Mouse (Mus musculus) v-Abl transformed pro-B cells (cell line): ENCODE measurements around the gene Ndufaf3.

Experiments
- in situ Hi-C, 2 experiments: fragments of 400-800 bp; cut with MboI; formaldehyde crosslinking; loops; one replicate each; pipeline ENCODE4 v1.15.1; 2025; ENCODE audit not compliant: unreplicated experiment in 2 of 2

Ndufaf3 gene

DNA sequence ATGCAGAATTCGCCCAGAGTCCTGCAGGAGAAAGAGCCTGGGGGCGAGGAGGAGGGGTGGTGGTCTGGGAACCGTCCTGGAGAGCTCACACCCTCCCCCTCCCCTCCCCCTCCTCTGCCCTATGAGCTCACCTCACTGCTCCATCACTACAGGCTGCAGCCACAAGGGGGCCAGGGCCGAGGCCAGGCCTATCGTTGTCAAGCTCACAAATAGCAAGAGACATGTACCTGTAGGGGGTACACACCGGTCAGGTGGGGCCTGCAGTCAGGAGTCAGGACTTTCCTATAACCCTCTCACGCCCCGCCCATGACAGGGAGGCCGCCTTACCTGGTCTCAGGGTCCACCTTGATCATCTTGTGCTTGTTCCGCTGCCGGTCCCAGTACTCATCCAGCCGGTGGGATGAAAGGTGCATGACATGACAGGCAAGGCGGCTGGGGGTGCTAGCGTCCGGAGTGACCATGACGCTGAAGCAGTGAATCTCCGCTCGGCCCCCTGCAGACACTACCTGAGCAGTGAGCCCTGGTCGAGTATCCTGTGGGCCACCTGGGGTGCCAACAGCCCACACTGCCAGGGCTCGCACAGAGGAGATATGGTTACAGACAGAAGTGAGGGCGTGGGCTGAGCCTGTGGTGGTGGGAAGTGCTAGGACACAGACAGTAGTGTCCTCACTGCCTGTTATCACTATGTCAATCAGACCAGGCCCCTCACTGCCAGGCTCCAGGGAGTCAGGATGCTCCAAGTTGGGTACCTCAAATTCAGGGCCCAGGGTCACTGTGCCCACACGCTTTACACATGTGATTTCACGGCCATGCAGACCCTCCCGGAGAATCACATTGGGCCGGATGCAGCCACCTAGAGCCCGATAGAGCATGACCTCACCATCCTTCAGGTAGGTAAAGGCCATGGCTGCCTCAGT is 6.8 kb upstream of the Ndufaf3 start:
- in situ Hi-C loops, result no loop called here

DNA sequence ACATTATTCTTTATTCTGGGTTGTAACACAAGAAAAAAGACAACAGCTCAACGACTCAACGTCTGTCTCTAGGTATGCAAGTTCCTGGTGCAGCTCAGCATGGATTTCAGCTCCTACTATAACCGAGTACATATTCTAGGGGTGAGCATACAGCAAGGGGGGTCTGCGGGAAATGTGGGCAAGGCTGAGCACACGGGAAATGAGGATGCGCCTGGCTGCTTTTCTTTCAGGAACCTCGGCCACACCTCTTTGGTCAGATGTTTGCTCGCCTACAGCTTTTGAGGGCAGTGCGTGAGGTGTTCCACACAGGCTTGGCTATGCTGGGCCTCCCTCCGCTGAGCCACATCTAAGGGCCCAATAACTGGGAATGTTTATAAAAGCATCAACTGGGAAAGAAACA is 5.1 kb upstream of the Ndufaf3 start:
- in situ Hi-C loops, result no loop called here

DNA sequence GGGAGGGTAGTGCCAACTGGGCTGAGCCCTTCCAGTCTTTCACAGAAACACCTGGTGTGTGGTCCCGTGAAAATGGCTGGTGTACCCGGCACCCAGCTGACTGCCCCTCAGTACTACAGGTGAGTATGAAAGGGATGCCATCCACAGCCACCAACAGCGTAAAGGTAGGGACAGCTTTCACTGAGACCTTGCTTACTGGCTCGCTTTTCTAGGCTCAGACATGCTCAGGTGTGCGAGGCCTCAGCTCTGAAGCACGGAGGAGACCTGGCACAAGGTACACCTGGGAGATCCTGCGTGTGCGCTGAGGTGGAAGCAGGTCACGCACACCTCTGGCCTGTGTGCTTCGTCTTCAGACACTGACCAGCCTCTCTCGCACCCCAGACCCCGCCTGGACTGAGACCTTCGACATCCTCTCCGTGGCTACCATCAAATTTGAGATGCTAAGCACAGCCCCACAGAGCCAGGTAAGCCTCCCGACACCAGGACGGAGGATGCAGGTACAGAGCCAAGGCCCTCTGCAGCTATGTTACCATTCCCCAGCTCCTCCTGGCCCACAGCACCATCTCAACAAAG is 4.3 kb upstream of the Ndufaf3 start:
- in situ Hi-C loops, result no loop called here

DNA sequence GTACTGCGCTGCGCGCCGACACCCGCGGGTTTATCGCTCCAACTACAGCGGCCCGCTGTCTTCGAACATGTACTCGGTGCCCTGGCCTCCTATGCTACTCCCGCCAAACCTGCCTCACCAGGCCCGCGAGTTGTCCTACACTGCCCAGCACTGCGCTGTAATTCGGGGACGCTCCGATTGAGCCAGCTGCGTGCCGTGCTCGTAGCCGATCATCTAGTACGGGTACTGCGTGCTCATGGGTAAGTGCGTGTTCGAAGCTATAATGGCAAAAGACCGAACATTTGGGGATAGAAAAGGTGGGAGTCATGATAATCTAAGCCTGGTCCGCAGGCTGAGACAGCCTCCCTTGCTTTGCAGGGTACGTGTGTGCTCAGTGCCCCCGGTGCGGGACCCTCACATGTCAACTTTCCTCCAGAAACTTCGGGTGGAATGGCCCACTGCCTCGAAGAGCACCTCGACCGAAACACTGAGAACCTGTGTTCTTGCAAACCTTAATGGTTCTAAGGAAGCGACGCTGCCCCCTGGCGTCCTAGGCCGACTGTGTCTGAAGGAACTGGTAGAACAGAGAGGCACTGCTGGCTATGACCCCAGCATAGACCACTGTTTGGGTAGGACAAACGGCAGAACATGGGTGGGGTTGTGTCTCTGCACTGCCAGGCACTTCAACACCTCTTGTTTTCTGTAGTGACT is 3.1 kb upstream of the Ndufaf3 start:
- in situ Hi-C loops, result no loop called here

DNA sequence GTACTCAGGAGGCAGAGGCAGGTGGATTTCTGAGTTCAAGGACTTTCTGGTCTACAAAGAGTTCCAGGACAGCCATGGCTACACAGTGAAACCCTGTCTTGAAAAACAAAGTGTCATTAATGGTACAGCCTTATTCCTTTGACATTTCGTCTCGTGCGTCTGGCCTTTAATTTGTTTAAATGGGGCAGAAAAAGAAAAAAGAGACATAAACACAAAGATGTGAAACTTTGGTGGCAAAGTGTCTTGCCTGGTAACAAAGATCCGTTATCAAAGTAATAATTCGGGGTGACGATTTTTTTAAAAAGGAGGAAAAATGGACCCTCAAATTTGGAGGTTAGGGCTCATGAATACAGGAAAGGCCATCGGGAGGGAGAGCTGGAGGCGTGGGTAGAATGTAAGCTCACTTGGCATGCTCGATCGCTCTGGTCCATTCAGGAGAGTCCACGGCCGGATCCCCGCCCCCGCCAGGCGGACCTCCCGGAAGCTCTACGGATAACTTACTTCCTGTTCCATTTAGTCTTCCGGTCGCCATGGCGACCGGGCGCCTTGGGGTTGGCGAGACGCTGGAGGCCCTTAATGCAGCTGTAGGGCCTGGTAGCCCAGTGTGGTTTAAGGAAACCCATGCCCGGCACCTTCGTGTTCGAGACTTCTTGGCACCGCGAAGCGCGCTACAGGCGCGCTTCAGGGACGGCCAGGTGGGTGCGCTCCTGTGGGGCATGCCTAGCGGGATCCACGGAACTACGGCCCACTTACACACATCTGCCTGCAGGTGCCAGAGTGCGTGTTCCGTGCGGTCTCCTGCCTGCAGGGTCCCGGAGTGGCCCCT is 2.4 kb upstream of the Ndufaf3 start, which contains the start of gene Dalrd3:
Gene Dalrd3, plus strand, starts transcription at position 506 of the 826 bp plus-strand sequence.
- in situ Hi-C loops, result no loop called here

DNA sequence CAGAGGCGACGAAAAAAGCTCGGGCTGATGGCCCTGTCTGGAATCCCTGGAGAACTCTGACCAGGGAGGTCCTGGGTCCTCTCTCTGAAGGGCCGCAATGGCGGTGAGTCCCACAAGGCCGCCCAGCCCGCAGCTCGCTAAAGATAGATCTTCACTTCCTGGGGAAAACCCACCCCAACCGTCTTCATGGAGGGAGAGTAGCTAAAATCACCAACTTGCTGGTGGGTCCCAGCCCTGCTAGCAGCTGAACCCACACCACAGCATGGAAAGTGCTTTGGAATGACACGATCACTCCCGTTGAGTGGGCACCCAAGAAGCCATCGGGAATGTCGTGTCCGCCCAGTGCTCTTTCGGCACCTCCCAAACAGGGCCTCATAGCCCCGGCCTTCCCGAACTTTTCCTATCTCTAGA is 1.3 kb upstream of the Ndufaf3 start:
- in situ Hi-C loops, result no loop called here

DNA sequence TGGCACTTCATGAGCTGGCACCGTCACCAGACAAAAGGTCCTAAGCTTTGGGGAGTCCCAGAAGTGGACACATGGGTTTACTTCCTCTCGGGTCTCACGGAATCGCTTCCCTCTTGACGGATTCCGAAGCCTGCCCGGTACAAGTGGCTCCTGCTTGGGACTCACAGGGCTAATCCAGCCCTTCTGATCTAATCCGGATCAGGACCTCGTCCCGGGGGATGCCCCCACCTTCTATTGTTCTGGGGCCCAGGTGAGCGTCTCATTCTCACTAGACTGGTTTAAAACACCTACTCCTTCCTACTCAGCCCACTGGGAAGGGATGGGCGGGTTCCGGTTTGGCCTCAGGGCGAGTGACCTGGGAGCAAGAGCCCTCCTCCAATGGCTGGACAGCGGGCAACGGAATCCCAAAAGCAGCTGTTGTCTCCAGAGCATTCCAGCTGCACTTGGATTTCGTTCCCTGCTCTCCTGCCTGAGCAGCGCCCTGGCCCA is 741 bp upstream of the Ndufaf3 start:
- in situ Hi-C loops, result no loop called here

DNA sequence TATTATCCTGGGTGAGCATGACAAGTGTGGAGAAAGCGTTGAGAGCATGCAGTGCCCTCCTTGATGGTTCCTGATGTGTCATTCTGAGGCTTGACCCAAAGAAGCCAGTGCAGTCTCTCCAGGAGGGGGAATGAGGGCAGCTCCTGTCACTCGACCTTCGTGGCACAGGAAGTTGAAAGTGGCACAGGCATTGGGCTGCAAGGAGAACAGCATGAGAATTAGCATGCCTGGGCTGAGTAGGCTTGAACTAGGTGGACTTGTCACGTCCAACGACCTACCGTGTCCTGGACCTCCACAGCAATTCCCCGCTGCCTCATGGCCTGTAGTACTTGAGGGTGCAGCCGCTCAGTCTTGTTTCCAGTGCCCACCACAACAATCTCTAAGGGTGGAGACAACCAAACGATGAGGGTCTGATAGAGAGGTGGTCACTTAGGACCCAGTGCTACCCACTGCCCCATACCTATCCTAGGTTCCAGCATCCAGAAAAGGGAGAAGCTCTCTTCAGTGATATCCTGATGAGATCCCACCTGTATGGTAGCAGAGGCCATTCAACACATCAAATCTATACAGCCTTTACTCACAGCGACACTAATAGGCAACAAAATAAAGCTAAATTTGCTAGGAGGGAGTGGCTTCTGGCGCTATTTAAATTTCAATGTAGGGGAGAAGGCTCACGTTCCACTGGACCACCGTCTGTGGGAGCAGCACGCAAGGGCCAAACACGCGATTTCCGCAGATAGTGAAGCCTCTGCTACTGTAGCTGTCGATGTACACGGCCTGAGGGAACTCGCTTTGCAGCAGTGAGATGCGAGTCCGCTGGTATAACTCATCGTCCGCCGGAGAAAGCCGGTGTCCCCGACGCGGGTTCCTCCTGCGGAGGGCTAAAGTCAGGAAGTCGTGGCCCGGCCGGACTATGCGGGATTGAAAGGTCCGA is 1.1 kb downstream of the Ndufaf3 start:
- in situ Hi-C loops, result no loop called here

DNA sequence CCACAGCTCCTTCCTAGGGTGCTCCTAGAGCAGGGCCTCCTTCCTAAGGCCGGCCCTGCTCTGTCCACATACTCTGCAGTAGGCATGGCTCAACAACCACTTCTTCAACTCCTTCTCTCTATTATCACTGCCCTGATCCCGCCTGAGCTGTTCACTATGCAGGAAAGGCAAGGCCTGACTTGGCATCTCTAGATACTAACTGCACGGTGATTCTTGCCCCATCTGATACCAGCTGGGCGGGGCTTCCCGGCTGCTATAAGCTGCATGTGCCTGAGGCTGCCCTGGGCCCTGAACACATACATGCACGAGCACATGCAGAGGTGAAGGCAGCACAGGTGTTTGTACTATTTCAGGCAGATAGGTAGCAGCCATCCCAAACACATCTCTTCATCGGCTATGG is 3.1 kb downstream of the Ndufaf3 start:
- in situ Hi-C loops, result no loop called here

DNA sequence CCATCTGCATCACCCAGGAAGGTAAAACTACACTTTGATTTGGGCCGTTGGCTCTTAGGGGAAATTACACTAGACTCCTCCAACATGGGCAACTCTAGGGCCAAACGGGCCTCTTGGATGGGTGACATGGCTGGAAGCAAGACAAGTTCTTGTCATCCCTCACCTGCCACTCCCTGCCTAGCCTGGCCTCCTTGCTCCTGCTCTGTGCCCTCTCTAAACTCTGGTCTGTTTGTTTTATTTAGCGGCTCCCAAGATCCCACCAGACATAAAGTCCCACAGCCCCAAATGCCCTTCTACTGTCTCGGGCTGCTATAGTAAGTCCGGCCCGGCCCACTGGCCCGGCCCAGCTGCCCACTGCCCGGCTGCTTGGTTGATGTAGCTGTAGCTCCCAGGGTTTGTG is 3.6 kb downstream of the Ndufaf3 start:
- in situ Hi-C loops, result no loop called here

DNA sequence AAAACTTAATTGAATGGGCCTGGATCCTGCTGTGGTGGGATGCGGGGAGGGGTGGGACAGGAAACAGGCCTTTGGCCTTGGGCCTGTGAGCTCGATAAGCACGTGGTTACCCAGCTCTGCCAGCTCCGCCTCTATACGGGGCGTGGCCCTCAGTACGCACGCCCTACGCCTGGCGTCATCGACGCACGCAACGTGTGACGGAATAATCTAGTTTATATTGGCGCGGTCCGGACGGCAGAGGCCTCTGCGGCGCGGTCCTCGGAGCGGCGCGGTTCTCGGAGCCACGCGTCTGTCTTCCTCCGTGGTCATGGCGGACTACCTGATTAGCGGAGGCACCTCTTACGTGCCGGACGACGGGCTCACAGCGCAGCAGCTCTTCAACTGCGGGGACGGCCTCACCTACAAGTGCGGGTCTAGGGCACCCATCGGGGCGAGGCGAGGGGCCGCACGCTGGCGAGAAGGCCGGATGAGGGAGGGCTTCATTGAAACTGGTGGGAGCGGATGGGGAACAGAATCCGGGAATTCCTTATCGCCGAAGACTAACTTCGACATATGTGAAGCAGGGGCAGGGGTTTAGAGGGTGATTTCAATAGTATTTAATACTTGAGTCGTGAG is 6.9 kb downstream of the Ndufaf3 start, which contains the start of gene Impdh2:
Gene Impdh2, plus strand, starts transcription at position 60 of the 615 bp plus-strand sequence.
- in situ Hi-C loops, result no loop called here

DNA sequence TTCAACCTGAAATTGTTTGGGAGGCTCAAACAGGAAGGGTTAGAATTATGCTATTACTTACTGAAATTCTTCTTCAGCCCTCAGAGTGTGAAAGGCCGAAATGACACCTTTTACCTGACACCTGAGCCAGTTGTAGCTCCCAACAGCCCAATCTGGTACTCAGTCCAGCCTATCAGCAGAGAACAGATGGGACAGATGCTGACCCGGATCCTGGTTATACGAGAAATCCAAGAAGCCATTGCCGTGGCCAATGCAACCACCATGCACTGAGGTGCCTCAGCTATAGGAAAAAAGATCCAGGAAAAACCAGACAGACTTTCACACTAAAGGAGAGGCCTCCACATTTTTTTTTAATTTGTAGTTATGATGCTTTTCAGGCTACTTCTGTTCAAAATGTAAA is 8.1 kb downstream of the Ndufaf3 start:
- in situ Hi-C loops, result no loop called here

DNA sequence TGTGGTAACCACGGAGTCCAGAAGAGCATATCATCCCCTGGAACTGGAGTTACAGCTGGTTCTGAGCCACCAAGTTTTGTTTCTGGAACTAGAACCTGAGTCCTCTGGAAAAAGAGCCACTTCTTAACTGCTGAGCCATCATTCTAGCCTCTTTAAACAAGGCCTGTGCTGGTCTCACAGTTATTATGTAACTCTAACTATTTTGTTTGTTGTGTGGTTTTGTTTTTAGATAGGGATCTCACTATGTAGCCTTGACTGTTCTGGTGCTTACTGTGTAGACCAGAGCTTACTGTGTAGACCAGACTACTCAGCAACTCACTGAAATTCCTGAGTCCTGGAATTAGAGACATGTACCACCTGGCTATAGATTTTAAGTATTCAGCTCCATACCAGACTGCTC is 20.4 kb downstream of the Ndufaf3 start:
- in situ Hi-C loops, result loop anchor here (10.0 to 25.0 kb wide), 3 partner anchors 162 to 785 kb away; partner anchors contain the start of gene Rbm5 (in 1 of the 2)

DNA sequence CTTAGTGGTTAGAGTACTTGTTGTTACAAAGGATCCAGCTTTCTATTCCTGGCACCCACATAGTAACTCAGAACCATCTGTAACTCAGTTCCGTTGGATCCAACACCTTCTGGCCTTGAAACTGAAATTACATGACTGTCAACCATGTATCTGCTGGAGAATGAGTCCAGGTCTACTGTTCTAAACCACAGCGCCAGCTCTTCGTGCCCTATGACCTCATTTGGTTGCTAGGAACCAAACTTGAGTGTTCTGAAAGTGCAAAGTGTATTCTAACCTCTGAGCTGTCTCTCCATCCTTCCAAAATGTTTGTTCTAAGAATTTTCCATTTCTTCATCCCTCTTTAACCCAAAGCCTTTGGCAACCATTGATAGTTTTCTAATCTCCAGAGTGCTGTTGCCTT is 21.2 kb downstream of the Ndufaf3 start:
- in situ Hi-C loops, result loop anchor here (10.0 to 25.0 kb wide), 3 partner anchors 161 to 784 kb away; partner anchors contain the start of gene Rbm5 (in 1 of the 2)

DNA sequence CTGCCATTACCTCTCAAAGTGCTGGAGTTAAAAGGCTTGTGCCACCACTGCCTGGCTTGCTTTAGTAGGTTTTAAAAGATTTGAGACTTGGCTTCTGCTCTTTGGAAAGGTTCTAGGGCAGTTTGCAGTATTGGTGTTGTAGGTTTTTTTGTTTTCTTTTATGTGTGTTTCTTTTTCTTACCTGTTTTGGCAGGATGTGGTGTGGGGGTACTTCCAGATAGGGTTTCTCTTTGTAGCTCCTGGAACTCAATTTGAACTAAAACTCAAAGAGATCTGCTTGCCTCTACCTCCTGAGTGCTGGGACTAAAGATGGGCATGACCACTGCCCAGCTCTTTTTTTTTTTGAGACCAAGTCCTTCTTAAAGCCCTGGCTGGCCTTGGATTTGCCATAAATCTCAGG is 26.4 kb downstream of the Ndufaf3 start:
- in situ Hi-C loops, result loop anchor here (10.0 to 25.0 kb wide), 3 partner anchors 156 to 779 kb away; partner anchors contain the start of gene Rbm5 (in 1 of the 2)

DNA sequence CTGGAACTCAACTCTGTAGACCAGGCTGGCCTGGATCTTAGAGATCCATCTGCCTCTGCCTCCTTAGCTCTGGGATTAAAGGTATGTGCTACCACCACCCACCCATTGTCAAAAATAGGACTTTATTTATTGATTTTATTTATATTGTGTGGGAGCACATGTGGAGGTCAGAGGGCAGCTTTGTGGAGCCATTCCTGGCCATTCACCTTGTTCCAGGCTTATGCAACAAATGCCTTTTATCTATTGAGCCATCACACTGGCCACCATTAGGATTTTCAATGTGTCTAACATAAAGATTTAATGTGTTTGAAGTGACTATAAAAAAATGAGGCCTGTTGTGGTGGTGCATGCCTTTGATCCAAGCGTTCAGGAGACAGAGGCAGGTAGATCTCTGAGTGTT is 35.7 kb downstream of the Ndufaf3 start:
- in situ Hi-C loops, result loop anchor here in 1 of 2 experiments (25.0 kb wide), 1 partner anchor 769 kb away; the partner anchor contains the start of gene Rbm5

DNA sequence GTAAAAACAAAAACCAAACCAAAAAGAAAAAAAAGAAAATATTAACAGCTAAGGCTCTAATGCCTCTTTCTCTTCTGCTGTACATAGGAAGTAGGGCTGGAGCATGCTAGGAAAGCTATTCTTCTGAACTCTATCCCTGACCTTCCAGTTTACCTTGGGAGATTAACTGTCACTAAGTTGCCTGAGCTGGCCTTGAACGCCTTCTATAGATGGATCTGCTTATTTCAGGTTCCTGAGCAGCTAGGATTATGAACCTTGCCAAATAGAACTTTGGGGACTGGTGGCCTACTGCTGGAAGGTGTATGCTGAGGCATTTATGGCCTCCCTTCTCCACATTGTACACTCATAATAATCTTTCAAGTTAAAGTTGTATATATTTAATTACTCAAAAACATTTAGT is 36.3 kb downstream of the Ndufaf3 start:
- in situ Hi-C loops, result loop anchor here in 1 of 2 experiments (25.0 kb wide), 1 partner anchor 769 kb away; the partner anchor contains the start of gene Rbm5

DNA sequence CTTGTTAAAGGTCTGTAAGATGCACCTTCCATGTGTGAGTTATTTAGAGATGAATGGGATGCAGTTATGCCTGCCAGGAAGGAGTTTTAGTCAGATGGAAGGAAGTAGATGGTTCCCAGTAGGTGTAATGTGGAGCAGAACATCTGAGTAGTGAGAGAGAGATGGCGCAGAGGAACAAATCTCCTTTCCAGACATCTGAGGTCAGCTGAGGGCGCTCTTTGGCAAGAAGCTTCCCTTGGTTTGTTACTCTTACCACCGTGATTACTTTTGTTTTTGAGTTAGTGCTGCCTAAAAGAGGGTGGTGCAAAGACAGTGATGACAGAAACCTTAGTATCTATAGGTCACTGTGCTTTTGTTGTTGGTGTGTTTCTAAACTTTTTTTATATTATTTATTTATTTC is 41.8 kb downstream of the Ndufaf3 start:
- in situ Hi-C loops, result loop anchor here in 1 of 2 experiments (25.0 kb wide), 1 partner anchor 763 kb away; the partner anchor contains the start of gene Rbm5
